Mouse (Mus musculus): Measurements from ENCODE around the gene Crat.

Gene Crat

DNA sequence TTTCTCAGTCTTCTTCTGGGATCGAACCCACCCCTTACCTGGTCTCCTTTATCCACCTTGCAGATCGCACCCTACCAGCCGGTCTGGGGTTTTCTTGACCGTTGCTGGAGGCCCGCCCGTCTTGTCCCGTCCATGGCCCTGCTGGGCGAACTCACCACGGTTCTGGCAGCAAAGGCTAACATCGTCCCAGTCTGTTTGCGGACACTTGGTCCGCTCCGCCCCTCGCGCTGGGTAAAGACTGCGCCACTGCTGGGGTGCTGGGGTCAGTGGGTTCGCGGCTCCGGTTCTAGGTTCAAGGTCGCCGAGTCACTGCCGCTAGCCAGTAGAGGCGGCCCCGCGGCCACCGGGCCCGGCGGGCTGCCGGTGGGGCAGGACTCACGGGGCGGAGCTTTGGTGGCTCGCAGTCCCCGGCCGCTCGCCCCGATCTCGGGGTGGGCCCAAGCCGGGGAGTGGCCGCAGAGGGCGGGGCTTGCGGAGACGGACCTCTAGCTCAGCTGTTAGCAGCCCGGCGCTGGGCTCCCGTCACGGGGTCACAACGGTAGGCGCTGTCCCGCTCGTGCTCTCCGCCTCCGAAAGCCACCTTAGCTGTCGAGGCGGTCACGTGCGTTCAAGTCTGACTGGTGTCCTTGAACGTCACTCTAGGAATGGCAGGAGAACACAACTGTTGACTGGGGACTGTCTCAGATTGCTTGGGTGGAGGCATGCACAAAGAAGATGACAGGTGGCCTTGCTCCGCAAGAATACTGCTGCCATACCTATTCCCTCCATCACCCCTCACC is at the start of gene Crat:
TSS of gene Crat (minus strand) at position 657 of the 779 bp plus-strand sequence.
- DNase-seq (ENCODE audit: low spot score) = peak; percentile 93

GRCm38 (mm10) chr2:30464411-30464810 is 48.8 kb upstream of the Crat start:
- no peak for DNase-seq (ENCODE audit: low spot score)

- DNase-seq (ENCODE audit: low spot score) = peak; percentile 53
Measured at GRCm38 (mm10) chr2:30463904-30464330, 48.3 kb upstream of the Crat start.

DNA sequence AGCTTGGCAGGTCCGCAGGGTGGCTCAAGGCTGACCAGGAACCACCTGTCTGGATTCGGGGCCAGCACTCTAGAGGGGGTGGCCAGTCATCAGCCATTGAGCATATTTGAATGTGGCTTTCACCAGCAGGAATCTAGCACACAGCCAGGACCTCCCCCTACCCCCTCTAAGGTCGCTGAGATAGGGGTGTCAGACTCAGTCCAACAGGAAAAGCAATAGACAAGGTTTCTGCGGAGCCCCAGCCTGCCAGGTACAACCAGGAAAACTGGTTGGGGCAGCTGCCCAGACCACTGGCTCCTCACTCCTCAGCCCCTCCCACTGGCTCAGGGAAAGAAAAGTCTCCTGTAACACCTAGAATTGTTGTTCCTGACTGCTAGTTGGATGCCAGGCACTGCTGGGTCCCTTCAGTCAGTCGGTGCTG is 47.7 kb upstream of the Crat start:
- no peak for DNase-seq (ENCODE audit: low spot score)

- DNase-seq (ENCODE audit: low spot score) = no peak
Measured at GRCm38 (mm10) chr2:30459241-30459640, 43.6 kb upstream of the Crat start.

GRCm38 (mm10) chr2:30458349-30458748 is 42.7 kb upstream of the Crat start:
- DNase-seq (ENCODE audit: low spot score) = no peak

DNA sequence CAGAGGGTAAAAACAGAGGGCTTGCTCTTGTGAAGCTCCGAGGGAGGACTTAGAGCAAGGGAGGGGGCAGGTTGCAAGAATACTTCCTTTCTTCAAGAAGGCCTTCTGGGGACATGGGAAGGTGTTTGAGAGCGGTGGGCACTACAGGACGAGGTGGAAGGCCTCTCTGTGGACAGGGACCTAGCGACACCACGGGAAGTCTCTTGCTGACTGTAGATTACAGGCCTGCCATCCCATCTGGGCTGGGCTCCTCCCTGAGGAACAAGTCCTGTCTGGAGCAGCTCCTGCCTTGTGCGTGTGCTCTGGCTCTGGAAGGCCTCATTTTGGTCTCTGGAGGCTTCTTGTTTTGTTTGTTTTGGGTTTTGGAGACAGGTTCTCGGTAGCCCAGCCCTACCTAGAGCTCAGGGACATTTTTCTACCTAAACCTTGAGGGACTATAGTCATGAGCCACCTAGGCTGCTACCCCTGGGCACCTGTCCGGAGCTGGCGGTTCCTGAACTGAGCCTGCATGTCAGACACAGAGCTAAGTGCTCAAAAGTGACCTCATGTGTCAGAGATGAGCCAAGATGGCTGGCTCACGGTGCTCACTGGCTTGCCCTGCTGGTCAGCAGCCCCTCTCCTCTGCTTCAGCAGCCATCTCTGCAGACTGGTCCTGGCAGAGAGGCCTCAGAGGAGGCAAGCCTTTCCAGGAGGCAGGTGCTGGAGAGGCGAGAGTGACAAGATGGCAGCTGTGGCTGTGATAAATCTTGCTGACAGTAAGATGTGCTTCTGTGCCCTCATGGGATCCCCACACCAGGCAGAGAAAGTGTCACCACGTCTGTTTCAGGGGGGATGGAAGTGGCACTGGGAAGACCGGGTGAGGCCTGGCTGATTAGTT is 40.7 kb upstream of the Crat start:
- no peak for DNase-seq (ENCODE audit: low spot score)

GRCm38 (mm10) chr2:30454587-30454986 is 39.0 kb upstream of the Crat start:
- no peak for DNase-seq (ENCODE audit: low spot score)

- DNase-seq (ENCODE audit: low spot score) = no peak
Measured at GRCm38 (mm10) chr2:30453570-30453969, 38.0 kb upstream of the Crat start.

DNA sequence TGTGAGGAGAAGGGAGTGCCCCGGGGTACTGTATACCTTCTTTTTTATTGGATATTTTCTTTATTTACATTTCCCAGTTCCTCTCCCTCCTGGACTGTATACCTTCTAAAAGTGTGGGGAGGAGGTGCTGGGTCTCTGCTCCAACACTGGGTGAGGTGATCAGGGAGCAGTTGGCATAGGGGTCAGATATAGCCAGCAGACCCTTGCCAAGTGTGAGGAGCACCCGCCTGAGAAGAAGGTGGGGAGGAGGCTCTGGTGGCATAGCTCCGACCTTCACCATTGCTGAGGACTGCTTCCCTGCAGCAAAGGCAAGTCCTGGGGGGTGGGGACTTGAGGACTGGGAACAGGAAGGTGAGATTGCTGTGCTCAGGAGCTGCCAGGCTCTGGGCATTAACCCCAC is 35.9 kb upstream of the Crat start:
- no peak for DNase-seq (ENCODE audit: low spot score)

DNA sequence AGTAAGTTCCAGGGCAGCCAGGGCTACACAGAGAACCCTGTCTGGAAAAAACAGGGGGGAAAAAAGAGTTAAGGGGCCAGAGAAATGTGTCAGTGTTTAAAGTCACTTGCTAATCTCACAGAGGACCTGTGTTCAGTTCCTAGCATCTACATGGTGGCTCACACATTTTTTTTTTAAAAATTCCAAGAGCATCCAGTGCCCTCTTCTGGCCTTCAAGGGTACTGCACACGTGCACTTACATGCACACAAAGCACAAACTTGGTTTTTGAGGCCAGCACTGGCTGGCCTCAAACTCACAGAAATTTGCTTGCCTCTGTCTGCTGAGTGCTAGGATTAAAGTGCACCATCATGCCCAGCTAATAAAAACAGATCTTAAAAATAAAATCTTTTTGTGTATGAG is 34.9 kb upstream of the Crat start:
- no peak for DNase-seq (ENCODE audit: low spot score)

- no peak for DNase-seq (ENCODE audit: low spot score)
Measured at GRCm38 (mm10) chr2:30448371-30448770, 32.8 kb upstream of the Crat start.

GRCm38 (mm10) chr2:30446891-30447826 is 31.5 kb upstream of the Crat start:
- no peak for DNase-seq (ENCODE audit: low spot score)

DNA sequence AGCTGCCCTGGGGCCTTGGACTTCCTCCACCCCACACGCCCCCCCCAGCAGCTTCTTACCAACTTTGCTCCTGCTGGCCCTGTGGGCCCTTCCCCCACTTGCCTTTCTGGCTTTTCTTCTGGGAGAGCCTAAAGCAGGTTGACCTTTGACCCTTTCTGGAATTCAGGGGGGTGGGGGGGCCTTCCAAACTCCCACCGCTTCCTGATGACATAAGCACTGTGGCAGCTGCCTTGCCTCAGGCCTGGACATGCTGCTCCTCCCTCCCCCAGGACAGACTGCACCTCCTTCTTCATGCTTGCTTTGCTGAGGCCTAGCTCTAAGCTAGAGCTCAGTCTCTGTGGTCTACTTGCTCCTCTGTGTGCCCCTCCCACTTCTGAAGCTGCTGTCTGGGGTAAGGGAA is 29.7 kb upstream of the Crat start:
- DNase-seq (ENCODE audit: low spot score) = no peak

- no peak for DNase-seq (ENCODE audit: low spot score)
Measured at GRCm38 (mm10) chr2:30444450-30444849, 28.8 kb upstream of the Crat start.

DNA sequence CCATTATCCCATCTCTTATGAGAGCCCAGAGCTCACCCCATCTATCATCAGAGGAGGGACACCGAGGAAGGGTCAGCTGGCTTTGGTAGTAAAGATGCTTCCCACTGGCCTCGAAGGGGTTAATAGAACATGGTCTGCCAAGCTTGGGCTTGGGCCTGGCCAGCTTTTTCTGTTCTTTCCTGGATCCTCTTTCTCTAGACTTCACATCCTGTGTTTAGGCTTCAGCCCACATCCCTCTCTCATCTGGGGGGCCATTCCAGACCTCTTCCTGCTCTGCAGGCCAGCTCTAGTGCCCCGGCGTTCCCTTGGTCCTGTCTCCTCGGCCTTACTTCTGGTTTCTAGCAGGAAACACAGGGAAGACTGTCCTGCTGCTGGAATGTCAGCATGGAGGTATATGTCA is 28.4 kb upstream of the Crat start:
- DNase-seq (ENCODE audit: low spot score) = no peak

- DNase-seq (ENCODE audit: low spot score) = no peak
Measured at GRCm38 (mm10) chr2:30443281-30443680, 27.7 kb upstream of the Crat start.

- no peak for DNase-seq (ENCODE audit: low spot score)
Measured at GRCm38 (mm10) chr2:30442498-30442890, 26.9 kb upstream of the Crat start.

DNA sequence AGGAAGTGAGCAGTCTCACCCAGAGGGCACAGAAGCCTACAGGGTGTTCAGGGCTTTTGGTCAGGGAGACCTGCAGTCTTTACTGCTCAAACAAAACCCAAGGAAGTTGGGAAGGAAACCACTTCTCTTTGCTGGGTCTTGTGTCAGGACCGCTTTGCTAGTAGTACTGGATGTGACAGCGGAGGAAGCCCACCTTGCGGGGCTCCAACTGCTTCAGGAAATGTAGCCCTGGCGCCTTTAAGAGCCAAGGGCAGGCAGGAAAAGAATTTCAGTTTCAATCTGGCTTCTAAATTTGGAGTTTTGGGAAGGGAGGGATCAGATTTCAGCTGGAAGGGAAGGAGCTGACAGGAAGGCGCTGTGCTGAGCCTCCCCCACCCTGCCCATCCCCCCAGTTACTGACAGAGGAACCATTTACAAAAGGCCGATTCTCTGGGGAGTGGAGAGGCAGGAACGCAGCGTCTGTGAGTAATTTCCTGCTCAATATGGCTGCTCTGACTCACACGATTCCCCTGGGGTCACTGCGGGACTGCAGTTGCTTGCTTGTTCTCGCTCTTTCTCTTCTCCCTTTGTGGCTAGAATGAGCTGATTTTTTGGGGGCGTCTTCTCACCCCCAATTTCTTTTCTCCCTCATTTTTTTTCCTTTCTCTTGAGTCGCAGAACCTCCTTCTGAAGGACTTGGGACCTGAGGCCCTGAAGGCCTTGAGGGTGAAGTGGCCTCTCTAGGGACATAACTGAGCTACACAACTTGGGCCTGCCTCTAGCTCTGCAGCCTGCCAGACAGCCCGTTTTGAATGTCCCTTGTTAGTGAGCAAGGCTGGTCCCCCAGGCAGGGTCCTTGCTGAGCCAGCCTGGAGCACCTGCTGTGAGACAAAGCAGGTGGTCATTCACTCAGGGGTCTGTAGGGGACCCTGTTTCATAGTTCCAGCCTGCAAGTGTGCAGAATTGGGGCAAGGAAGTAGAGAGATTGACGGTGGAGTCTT is 26.2 kb upstream of the Crat start:
- peak; percentile 64 for DNase-seq (ENCODE audit: low spot score)

GRCm38 (mm10) chr2:30440701-30441517 is 25.3 kb upstream of the Crat start:
- peak; percentile 73 for DNase-seq (ENCODE audit: low spot score)

All from ovary, postnatal 36 days (tissue).